Mouse (Mus musculus) thymus, postnatal 14 days (tissue): ENCODE data around the gene Ptgfrn.

Experiments used
- DNase-seq: peaks from one replicate; pipeline ENCODE4 v3.0.0; 2021

Ptgfrn gene

DNA sequence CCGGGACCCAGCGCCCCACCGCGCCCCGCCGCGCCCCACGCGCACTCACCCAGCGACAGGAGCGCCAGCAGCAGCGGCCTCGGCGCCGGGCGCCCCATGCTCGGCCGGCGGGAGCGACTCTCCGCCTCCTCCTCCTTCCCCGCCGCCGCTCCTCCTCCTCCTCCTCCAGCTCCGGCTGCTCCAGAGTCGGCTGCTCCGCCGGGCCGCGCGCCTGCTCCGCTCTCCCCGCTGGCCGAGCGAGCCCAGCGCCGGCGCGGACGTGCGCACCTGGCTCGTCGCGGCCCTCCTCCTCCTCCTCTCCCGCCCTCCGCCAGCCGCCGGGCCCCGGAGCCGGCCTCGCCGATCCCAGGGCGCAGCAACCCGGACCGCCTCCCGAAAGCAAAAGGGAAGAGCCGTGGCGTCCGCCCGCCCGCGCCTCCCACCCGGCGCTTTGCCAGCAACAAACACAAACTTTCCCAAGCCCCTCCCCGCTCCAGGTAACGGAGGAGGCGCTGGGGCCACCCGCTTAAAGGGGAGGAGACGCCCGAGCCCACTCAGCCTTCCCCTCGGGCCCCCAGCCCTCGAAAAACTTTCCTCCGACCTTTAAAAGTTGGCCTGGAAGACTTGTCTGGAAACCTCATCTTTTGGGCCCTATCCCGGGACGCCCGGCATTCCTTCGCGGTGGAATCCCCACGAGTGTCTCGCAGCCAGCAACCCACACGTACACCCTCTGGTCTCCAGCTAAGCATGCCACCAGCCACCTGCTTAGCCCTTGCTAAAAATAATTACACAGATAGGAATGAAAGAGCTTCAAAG, at the start of gene Ptgfrn:
Gene Ptgfrn, minus strand, starts transcription at position 236 of the 795 bp plus-strand sequence.
- peak; percentile 58 for DNase-seq

DNA sequence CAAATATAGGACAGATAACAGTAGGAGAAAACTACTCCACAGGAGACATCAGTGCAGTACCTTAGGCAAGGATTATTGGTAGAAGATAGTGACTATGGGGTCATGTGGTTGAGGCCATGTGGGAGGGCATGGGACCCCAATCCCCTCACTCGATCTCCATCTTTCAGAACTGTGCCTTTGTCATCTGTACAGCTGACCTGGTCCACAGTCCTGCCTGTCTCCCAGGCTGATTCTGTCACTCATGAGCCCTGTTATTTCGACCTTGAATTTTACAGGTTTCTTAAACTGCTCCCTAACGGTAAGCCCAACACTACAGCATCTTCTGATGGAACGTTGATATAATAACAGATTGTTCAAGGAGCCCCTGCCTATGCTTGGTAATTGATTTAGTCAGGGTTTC, 49.6 kb upstream of the Ptgfrn start:
- no peak for DNase-seq

DNA sequence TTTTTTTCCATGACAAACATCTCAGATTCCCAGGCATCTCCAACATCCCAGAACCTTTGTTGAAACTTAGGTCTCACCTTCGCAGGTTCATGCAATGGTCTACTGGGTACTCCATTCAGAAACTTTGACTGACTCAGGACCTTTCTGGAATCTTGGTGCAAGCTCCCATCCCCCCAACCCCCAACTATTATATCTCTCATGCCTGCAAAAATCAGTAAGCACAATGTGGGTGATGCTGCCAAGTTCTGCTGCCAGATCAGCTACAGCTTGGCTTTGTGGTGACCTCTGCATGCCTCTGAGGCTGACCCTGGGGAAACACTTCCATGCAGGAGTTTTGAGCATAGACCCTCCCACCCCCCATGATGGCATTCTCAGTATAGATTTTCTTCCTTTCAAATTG, 44.0 kb upstream of the Ptgfrn start:
- DNase-seq: no peak

DNA sequence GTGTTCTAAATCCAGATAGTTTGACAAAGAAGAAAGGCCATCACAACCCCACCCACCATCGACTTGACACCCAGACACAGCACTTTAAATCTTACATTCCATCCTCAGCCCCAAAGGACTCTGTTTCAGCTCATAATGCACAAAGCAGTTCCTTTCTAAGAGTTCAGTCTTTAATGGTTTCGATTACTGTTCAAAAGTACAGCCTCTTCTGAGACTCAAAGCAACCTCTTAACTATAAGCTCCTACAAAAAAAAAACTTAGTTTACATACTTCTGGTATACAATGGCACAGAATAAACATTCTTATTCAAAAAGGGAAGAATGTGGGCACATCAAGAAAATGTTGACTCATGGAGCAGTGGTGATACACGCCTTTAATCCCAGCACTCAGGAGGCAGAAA, 43.3 kb upstream of the Ptgfrn start:
- DNase-seq: no peak

DNA sequence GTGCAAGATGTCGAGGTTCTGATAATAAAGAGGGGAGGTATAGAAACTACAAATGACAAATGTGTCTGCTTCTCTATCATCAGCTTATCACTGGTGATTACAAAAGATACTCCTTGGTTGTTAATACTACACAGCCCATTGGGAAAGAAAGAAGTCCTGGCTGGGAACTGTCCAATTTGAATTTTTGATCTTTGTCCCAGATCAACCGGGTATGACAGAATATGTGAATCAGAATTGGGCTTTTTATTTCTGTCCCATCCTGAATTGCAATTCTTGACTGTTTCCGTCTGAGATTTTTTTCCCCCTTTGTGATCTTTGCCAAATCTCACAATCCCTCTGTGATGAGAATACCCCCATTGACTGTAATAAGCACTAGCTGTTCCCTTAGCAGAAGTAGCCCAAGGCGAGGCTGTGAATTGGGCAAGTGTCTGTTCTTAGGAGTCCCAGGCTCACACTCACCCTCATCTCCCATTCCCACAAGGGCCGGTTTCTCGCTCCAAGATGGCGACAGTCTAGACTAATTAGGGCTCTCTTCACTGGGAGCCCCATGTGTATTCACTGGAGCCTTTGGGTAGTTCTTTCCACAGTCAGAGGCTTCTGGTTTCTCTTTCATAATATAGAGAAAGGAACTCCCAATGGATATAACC, 36.2 kb upstream of the Ptgfrn start:
- DNase-seq: no peak

DNA sequence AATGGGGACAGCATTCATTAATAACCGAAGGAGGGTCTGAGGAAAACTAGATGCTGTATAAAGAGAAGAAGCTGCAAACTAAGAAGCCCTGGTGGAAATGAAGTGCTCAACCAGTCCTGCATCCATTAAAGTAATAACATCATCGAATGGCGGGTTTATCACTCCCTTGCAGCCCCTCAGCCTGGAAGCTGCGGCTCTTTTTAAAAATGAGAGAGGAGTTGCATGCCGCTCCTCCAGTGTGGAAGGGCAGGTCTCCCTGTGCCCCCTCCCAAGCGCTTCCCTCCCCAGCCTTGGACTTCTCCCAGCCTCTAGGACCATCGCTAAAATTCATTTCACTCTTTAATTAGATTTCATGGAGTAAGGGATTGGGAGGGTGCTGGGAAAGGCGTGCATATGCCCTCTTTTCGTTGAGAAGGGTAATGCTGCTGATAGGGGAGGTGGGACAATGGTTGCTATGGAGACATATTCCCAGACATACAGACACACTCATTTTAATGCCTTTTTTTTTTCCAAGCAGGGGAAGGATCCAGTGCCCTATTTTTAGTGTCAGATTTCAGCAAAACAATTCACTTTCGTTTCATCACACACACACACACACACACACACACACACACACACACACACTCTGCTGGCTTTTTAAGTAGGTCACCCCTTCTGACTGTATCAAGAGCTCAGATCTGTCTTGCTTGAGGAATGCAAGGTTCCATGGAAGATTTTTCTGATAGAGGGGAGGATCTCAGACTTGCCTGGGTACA, 35.4 kb upstream of the Ptgfrn start:
- peak; percentile 55 for DNase-seq

DNA sequence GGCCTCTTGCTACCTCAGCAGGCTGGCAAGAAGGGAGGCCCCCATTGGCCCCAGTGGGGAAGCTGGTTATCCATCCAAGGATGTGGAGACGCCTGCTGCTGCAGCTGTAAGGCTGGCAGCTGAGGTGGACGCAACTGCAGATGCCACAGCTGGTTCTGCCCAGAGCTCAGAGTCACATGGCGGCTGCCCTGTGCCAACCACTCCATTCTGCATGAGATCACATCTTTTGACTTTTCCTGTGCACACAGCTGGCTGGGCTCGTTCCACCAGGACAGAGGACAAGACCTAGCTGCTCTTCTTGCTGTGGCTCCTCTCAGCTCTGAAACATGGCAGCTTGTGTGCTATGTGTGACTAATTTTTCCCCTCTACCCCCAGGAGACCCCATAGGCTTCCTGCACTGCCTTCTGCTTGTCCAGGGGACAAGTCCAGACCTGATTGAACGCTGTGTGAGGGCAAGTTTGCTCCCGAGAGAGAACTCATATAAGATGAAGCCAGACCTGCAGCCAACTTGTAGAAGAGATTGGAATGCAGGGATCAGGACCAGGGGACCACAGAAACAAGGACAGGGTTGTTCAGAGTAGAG, 34.4 kb upstream of the Ptgfrn start:
- peak; percentile 20 for DNase-seq

DNA sequence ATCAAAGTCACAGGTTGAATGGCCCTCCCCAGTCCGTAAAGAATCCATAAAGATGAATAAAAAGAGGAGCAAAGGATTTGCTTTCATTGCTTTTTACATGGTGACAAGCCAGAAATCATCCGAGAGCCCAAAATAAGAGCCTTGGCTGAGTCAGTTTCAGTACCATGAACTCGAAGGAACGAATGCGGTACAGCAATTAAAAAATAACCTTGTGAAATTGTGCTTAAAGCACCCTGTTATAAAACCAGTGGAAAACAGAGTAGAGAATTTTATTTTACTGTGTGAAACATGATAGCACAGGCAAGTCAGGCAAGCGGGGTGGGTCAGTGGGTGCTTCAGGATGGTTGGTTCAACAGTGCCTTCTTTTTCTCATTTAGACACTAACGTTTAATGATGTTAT, 33.4 kb upstream of the Ptgfrn start:
- DNase-seq: no peak

DNA sequence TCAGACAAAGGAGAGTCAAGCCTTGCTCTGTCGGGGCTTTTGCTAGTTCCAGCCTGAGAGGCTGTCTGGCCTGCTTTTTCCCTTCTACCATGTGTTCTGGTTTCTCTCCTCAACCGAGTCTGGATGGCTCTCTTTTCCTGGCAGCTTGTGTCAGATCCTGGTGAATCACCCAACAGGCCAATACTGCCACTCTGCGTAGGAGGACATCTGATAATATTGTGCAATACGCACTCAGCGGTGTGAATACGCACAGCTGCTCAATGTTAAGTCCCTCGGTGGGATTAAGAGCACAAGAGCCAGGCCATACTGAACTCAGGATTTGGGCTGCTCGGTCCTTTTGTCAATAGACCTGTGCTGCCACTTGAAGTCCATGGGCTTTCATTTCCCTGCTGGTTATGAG, 31.8 kb upstream of the Ptgfrn start:
- no peak for DNase-seq

DNA sequence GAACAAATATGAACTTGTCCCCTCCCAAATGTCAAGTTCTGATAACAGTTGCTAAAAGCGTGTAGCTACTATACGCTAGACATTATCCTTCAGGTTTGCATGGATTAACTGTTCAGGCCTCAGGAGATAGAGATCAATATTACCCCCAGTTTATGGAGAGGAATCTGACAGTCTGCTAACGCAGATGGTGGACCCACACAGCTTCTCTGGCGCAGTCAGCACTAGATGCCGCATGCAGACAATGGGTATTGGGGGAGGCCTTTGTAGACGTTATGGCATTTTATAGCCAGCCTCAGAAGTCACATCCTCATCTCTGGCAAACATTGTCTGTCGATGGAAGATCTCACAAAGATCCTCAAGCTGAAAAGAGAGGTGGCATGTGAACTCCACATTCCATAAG, 29.9 kb upstream of the Ptgfrn start:
- no peak for DNase-seq

DNA sequence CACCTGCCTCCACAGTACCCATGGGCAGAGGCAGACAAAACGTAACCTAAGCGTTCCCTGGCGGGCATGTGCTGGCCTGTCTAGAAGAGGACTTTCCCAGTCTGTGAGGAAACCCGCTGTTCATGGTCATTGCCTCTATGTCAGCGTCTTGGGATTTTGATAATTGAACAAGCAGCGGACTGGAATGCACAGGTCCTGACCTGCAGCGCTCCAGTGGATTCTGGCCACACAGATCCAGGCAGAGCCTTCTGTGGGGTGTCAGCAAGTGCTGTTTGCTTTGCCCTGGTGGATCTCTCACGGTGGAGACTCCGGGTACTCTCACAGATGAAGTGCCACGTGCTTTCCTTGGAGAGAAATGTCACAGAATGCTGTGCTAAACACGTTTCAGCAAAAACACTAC, 26.4 kb upstream of the Ptgfrn start:
- no peak for DNase-seq

DNA sequence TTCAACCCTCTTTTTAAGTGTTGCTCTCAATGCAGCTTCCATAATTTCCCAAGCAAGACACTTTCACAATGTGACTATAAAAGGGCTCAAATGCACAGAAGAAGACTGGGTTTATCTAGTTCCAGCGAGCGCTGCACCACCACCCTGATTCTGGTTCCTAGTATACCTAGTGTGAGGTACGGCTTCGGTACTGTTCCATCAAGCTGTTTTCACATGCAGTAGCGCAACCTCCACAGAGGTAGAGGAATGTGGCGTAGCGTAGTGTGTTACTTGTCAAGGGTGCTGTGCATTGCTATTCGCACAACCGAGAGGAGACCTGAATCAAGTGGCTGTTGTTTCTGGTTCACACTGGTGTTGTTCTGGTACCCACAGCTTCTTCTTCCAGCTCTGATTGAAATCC, 24.8 kb upstream of the Ptgfrn start:
- no peak for DNase-seq

DNA sequence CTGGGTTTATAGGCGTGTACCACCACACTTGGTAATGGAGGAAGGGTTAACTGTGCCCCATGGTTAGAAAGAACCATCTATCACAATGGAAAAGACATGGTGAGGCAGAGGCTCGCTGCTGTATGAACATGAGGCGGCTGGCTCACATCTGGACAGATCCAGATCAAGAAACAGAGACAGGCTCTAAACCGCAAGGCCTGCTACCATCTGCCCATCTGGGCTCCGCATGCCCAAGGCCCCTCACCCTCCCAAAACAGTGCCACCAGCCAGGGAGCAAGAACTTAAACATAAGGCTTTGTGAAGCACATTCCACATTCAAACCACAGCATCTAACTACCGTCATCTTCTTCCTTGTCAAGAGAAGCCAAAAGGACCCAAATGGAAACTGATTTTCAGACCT, 22.9 kb upstream of the Ptgfrn start:
- DNase-seq: no peak

DNA sequence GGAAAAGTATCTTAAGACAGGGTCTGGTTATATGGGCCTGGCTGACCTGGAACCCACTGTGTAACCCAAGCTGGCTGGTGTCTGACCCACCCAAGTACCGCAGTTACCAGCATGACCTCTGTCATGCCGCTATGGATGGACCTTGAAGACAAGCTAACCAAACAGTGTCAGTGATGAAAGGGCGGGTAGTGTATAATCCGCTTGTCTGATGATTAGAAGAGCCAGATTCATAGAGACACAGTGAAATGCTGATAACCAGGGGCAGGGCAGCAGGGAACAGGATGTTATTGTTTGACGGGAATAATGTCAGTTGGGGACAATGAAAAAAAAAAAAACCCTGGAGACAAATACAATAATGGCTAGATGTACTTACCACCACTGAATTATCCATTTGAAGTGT, 21.7 kb upstream of the Ptgfrn start:
- no peak for DNase-seq

DNA sequence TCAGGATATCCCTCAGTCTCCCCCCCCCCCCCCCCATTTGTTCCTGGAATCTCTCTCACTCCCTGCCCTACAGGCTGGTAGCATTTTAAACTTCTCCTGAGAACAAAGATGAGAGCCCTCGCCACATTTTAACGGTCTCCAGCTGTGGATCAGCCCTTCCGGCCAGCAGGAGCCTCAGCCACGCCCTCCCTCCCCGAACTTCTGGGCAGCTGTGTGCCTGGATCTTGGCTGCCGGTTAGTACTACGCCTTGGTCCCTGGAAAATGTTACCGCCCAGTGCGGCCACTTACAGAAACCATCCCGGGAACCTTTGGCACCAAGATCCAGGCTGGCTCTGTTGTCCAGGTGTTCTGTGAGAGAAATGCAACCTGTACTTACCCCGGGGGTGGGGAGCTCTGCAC, 20.4 kb upstream of the Ptgfrn start:
- DNase-seq: peak; percentile 57

DNA sequence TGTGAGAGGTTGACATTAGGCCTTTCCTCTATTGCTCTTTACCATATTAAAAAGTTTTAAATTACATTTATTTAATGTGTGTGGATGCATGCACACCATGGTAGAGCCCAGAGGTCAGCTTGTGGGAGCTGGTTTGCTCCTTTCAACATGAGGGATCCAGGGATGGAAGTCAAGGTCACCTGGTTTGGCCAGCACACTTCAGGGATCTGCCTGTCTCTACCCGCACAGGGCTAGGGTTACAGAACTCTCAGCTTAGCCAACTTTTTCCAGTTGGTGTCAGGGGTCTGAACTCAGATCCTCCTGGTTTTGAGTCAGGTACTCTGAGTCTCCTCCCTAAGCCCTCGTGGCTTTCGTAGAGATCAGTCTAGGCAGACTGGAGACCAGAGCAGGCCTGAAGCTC, 19.5 kb upstream of the Ptgfrn start:
- DNase-seq: no peak

DNA sequence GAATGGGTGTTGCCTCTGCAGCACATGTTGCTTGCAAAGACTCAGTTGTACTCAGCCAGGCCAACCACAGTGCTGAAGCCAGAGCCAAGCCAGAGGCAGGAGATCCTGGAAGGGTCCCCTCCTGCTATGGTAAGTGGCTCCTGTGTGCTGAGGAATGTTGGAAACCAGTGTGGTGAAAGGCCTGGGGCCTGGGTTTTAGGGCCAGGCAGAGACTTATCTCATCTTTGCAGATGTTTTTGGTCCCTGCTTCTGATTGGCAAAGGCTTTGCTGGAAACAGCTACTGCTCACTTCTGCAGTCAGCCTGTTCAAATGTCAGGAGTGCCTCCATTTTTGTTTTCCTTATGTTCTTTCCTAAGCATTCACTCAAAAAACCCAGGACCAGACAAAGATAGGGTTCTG, 19.0 kb upstream of the Ptgfrn start:
- DNase-seq: no peak

DNA sequence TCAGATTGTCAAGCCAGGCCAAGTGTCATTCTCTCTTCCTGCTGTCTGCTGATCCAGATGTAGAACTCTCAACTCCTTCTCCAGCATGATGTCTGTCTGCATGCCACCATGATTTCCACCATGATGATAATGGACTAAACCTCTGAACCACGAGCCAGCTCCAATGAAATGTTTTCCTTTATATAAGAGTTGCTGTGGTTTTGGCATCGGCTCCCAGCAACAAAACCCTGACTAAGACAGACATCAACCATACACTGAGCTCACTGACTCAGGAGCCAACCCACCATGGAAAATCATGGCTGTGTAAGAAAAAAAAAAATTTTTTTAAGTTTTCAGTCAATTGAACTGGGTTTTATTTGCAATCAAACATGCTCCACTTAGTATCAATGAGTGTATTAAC, 17.7 kb upstream of the Ptgfrn start:
- DNase-seq: no peak

DNA sequence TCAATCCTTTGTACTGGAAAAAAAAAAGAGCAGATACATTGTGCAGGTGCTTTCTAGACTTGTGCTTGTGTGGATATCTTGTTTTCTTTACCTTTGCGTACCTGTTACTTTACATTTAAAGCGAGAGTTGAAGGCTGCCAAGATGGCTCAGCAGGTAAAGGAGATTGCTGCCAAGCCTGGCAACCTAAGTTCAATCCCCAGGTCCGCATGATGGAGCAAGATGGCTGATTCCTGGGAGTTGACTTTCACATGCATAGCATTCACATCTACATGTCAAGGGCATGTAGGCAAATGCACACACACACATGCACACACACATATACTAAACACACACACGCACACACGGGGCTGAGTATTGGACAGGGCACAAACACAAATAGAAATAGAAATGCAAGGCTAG, 14.6 kb upstream of the Ptgfrn start:
- DNase-seq: no peak

DNA sequence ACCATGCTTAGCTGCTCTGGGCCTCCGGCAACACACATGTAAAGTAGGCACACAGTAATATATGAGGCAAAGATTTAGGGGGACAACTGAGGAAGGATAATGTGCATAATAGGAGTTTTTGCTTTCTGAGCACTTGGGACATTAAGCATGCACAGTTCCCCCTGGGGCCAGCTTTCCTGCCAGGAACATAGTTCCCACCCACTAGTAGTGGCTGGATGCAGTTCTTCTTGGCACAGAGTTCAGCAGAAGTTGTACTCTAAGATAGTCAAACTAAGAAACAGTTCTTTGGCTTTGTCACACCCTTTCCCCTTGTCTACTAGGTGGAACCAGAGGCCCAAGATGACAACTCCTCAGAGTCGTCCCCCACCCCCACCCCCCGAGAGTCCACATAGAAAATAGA, 12.4 kb upstream of the Ptgfrn start:
- DNase-seq: no peak

DNA sequence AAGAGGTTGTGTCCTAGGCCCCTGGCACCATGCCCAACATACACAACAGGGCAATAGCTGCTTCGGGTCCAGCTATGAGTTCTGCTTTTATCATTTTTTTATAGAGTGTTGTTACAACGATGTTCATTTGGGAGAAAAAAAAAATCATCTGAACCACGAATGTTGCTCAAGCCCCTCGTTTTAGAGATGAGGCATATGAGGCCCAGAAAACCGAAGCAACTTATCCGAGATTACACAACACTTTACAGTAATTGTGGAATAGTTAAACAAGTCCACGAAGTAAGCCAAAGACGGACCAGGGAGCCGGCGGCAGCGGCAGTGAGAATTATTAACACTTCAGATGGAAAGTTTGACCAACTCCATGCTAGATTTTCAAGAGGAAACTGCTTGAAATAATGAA, 7.7 kb upstream of the Ptgfrn start:
- DNase-seq: no peak

DNA sequence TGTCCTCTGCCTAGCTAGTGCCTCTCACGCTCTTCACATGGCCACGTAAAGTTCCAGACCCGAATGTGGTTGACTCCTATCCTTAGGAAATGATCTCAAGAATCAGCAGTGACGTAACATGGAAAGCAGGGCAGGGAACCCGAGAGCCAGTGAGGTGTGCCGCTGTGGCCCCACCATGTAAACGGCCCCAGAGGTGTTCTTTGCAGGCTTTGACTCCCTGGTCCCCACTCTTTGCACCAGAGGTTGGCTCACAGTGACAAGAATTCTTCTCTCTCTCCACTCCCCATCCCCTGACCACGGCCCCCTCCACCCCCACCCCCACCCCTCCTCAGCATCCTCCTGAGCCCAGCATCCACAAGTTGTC, 7.3 kb upstream of the Ptgfrn start:
- DNase-seq: no peak

DNA sequence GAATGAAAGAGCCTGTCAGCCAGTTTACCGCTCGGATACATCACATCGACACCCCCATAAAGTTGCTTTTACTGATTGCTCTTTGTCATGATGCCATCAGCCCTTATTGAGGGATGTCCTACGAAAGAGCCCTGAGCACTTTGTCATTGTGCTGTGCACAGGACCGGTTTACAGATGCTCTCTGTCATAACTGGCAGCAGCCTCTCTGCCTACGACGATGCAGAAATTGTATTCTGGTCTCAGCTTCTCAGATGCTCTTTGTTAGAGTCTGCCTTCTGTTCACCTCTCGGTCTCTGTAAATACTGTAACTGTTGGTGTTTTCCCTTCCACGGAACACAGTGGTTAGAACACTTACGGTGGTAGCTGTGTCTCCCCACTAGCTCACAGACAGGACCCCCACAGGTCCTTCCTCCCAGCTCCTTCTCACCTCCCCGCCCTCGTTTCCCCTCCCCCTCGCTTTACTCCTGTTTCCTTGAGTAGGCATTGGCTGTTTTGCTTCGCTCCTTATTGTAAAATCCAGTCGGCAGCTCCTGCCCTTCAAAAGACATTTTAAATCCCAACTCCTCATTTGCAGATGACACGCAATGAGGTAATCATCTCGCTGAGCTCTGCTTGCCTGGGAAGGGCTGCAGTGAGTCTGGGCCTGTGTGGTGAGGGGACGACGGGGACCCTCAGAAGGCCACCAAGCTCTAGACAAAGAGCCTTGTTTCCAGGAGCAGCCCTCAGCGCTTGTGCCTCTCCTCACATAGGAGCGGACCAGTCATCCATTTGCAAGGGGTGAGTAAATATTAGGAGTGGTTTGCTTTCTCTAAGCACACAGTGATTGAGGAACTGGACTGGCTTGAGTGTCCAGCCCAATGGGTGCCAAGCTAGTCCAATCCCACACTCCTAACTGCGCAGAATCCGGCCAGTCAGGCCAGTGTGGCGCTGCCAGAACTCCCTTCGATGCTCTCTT, 6.6 kb upstream of the Ptgfrn start:
- no peak for DNase-seq
